Mouse (Mus musculus) myocyte (in vitro differentiated cells): ENCODE measurements around the gene Cc2d1b. TPM values are rescaled to one million over a fixed set of nuclear protein-coding genes. Genes with fewer than 3 reads are reported as not detected.

ENCODE experiments used
- H3K27me3 ChIP-seq: one replicate; pipeline ENCODE4 v1.6.1; 2011; ENCODE audit not compliant: control insufficient read depth, insufficient read depth, insufficient read length
- H3K36me3 ChIP-seq: one replicate; pipeline ENCODE4 v1.6.1; 2011; ENCODE audit not compliant: control insufficient read depth, insufficient read depth
- H3K4me2 ChIP-seq: one replicate; pipeline ENCODE4 v1.6.1; 2011; ENCODE audit warnings: low read depth, control low read depth
- H3K4me3 ChIP-seq: one replicate; pipeline ENCODE4 v1.5.1; 2011; ENCODE audit warnings: mild to moderate bottlenecking, control low read depth, moderate library complexity
- H3K79me2 ChIP-seq: one replicate; pipeline ENCODE4 v1.6.1; 2011; ENCODE audit not compliant: control insufficient read depth, insufficient read depth
- H3ac ChIP-seq: one replicate; pipeline ENCODE4 v1.6.1; 2011; ENCODE audit not compliant: control insufficient read depth, insufficient read length
- CEBPB ChIP-seq: IDR thresholded peaks from 2 replicates; pipeline ENCODE4 v1.6.1; 2011; ENCODE audit warnings: mild to moderate bottlenecking, moderate library complexity; ENCODE audit not compliant: poor library complexity, insufficient read depth, severe bottlenecking
- E2F4 ChIP-seq: IDR thresholded peaks from one replicate; pipeline ENCODE4 v1.6.1; 2011; ENCODE audit warnings: mild to moderate bottlenecking, control low read depth, moderate library complexity; ENCODE audit not compliant: insufficient read depth
- MAX ChIP-seq: IDR thresholded peaks from one replicate; pipeline ENCODE4 v1.6.1; 2011; ENCODE audit warnings: low read depth, mild to moderate bottlenecking, control low read depth
- MYOD1 ChIP-seq, 3 experiments: IDR thresholded peaks; one replicate each; pipeline ENCODE4 v1.6.1; 2011; ENCODE audit warnings: control low read depth in 2 of 3, low read depth in 2 of 3, mild to moderate bottlenecking in 2 of 3, moderate library complexity in 1 of 3; ENCODE audit not compliant: insufficient read length in 2 of 3, control insufficient read depth in 1 of 3
- MYOG ChIP-seq, 3 experiments: IDR thresholded peaks; one replicate each; pipeline ENCODE4 v1.6.1; 2011; ENCODE audit warnings: control low read depth in 2 of 3, low read depth in 2 of 3, mild to moderate bottlenecking in 2 of 3; ENCODE audit not compliant: insufficient read length in 2 of 3, control insufficient read depth in 1 of 3, insufficient read depth in 1 of 3
- POLR2A ChIP-seq: IDR thresholded peaks from one replicate; pipeline ENCODE4 v1.6.1; 2011; ENCODE audit warnings: low read depth, mild to moderate bottlenecking, control low read depth, moderate library complexity; ENCODE audit not compliant: insufficient read length
- POLR2AphosphoS2 ChIP-seq: IDR thresholded peaks from one replicate; pipeline ENCODE4 v1.6.1; 2011; ENCODE audit warnings: low read depth, control low read depth; ENCODE audit not compliant: insufficient read length
- REST ChIP-seq: IDR thresholded peaks from one replicate; pipeline ENCODE4 v1.6.1; 2011; ENCODE audit warnings: mild to moderate bottlenecking, control low read depth, moderate library complexity; ENCODE audit not compliant: insufficient read depth, insufficient read length
- SRF ChIP-seq: IDR thresholded peaks from one replicate; pipeline ENCODE4 v1.6.1; 2011; ENCODE audit warnings: low read depth; ENCODE audit not compliant: control insufficient read depth, insufficient read length
- TCF12 ChIP-seq: IDR thresholded peaks from one replicate; pipeline ENCODE4 v1.6.1; 2011; ENCODE audit warnings: mild to moderate bottlenecking, control low read depth; ENCODE audit not compliant: poor library complexity, insufficient read depth, severe bottlenecking
- TCF3 ChIP-seq: IDR thresholded peaks from one replicate; pipeline ENCODE4 v1.6.1; 2011; ENCODE audit warnings: low read depth, control low read depth; ENCODE audit not compliant: insufficient read length
- USF1 ChIP-seq: IDR thresholded peaks from one replicate; pipeline ENCODE4 v1.6.1; 2011; ENCODE audit warnings: low read depth, mild to moderate bottlenecking, control low read depth, moderate library complexity
- polyA plus RNA-seq: library from polyadenylated mRNA; unstranded; fragments of >200 nt; fragmentation: generic; extraction: Trizol; gene quantifications from one replicate; pipeline ENCODE4 v1.2.1, GENCODE M21; 2012; ENCODE audit warnings: missing spikeins

Gene Cc2d1b
- polyA plus RNA-seq, 1 experiment, result 19.7 TPM

DNA sequence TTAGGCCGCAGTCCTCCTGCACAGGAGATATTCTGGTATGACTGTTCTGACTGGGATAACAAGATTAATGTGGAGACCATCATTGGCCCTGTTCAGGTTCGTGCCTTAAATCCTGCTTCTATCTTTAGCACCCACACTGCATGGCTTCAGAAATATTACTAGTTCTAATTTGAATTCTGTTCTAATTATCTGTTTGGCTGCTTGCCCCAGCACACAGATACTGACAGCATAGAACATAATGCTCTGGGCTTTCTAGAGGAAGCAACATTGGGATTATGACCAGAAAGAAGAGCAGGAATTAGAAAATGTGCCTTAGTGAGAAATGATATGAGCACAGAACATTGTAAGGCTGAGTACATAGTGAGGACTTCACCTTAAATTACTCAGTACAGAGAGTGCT is 26.4 kb upstream of the Cc2d1b start:
- Histone ChIP-seq H3K79me2 (no peaks in the 10 kb centered on the region), H3K4me3 (no peak overlapping the region), H3K36me3 (peaks cover 3% of the 10 kb centered on the region), H3ac (no peak overlapping the region), H3K27me3 (no peaks in the 10 kb centered on the region), H3K4me2 (no peak overlapping the region)
- TF ChIP-seq MYOG (IDR thresholded peaks at IDR 0.05; ENCODE audit: control insufficient read depth in 1 of 3, insufficient read depth in 1 of 3, insufficient read length in 2 of 3, low read depth in 2 of 3) (no peak), SRF (no peak), TCF3 (no peak), TCF12 (no peak), POLR2A (no peak), E2F4 (no peak), USF1 (no peak), POLR2AphosphoS2 (no peak), CEBPB (no peak)

DNA sequence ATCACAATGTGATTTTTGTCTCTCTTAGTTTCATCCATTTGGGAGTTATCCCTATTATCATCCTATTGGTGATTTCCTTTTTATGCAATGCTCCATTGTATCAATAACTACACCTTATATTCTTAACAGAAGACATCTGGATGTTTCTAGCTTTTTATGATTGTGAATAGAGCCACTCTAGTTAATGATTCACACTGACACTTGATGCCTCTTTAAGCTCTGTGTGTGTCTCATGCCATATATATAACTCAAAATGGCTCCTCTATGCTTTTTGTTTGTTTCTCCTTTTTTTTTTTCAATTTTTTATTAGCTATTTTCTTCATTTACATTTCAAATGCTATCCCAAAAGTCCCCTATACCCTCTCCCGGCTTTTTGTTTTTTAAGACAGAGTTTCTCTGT is 24.0 kb upstream of the Cc2d1b start:
- H3K4me3 ChIP-seq, result no peak overlapping the region
- H3K79me2 ChIP-seq, result no peaks in the 10 kb centered on the region
- peaks cover 9% of the 10 kb centered on the region for H3K36me3 ChIP-seq
- TF ChIP-seq MAX (no peak), CEBPB (no peak), POLR2AphosphoS2 (no peak), MYOG (IDR thresholded peaks at IDR 0.05; ENCODE audit: control insufficient read depth in 1 of 3, insufficient read depth in 1 of 3, insufficient read length in 2 of 3, low read depth in 2 of 3) (no peak), SRF (no peak), TCF12 (no peak), E2F4 (no peak), USF1 (no peak), MYOD1 (IDR thresholded peaks at IDR 0.05; ENCODE audit: control insufficient read depth in 1 of 3, insufficient read length in 2 of 3, low read depth in 2 of 3) (no peak), POLR2A (no peak), REST (no peak), TCF3 (no peak)
- H3ac ChIP-seq, result no peak overlapping the region
- H3K27me3 ChIP-seq, result no peaks in the 10 kb centered on the region
- H3K4me2 ChIP-seq, result no peak overlapping the region

DNA sequence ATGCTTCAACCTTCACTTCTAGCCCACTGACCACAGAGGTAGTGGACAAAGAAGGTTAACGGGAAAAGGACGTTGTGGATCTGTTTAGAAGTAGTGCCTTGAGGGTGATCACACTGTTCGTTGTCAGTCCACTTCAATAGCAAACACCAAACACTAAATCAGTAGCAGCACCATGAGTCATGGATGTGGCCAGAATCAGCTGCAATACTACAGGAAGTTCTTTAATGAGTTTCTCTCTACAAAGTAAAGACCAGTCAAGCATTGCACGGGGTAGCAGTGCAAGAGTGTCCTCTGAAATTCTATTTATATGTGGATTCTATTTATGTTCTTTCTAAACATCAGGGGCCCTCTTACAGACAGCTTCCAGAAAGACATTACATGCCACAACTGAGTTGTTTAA is 21.4 kb upstream of the Cc2d1b start:
- H3K4me2 ChIP-seq, result no peak overlapping the region
- H3K36me3 ChIP-seq, result peaks cover 6% of the 10 kb centered on the region
- H3ac ChIP-seq, result no peak overlapping the region
- no peak overlapping the region for H3K4me3 ChIP-seq
- H3K79me2 ChIP-seq, result no peaks in the 10 kb centered on the region
- TF ChIP-seq SRF, result no peak
- no peak for TF ChIP-seq USF1
- TF ChIP-seq CEBPB, result no peak
- TF ChIP-seq POLR2A, result no peak
- TF ChIP-seq POLR2AphosphoS2, result no peak
- H3K27me3 ChIP-seq, result no peaks in the 10 kb centered on the region

DNA sequence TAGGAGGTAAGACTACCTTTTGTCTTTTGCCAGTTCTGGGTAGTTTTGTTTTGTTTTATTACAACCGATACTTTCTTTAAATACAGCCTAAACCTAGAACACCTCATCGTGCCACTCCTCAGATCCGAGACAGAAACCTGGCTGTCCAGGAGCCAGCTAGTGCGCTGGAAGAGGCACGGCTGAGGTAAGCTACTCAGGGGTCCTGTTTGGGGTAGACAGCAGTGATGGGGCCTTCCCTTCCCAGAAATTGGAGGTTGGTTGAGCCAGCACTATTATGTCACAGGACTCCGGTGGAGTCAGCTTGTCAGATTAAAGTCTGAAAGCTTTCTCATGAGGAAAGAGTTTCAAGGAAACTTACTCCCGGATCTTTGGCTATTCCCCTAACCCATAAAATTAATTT is 17.9 kb upstream of the Cc2d1b start:
- Histone ChIP-seq H3K4me3 (no peak overlapping the region), H3K27me3 (no peaks in the 10 kb centered on the region), H3K79me2 (no peaks in the 10 kb centered on the region), H3K36me3 (peaks cover 6% of the 10 kb centered on the region), H3ac (no peak overlapping the region), H3K4me2 (no peak overlapping the region)
- TF ChIP-seq POLR2A (no peak), CEBPB (no peak)

DNA sequence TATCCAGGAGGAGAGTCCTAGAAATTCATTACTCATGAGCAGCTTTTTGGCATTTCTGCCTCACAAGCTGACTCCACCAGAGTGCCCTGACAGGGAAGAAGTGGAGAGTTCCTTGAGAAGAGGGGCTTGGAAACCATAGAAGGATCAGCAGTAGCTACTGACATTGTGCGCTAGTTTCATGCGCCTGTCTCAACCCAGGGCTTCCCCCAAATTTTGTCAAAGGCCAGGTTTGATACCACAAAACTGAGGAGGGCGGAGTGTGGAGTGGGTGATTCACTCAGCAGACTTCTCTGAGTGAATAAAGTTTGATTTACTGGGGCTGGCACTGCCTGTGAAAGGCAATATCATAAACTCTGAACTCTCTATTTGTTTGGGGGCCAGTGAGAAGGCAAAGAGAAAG is 11.1 kb upstream of the Cc2d1b start:
- Histone ChIP-seq H3K36me3 (no peaks in the 10 kb centered on the region), H3ac (no peak overlapping the region), H3K27me3 (no peaks in the 10 kb centered on the region), H3K4me3 (no peak overlapping the region), H3K79me2 (no peaks in the 10 kb centered on the region), H3K4me2 (no peak overlapping the region)
- TF ChIP-seq SRF (no peak), TCF3 (no peak), TCF12 (no peak), MYOD1 (IDR thresholded peaks at IDR 0.05; ENCODE audit: control insufficient read depth in 1 of 3, insufficient read length in 2 of 3, low read depth in 2 of 3) (no peak), REST (no peak), POLR2A (no peak), MAX (no peak), USF1 (no peak), E2F4 (no peak), CEBPB (no peak), POLR2AphosphoS2 (no peak), MYOG (IDR thresholded peaks at IDR 0.05; ENCODE audit: control insufficient read depth in 1 of 3, insufficient read depth in 1 of 3, insufficient read length in 2 of 3, low read depth in 2 of 3) (no peak)
